Mouse (Mus musculus): ENCODE data around the gene Hoxa1. TPM values are rescaled to one million over a fixed set of nuclear protein-coding genes. Genes with fewer than 3 reads are reported as not detected.
A peak's percentile ranks its signal among the peaks of the same experiment; 100 is the strongest.

Hoxa1 gene
- total and polyA plus RNA-seq, 2 experiments, result 0.18 TPM; not detected in 1

DNA sequence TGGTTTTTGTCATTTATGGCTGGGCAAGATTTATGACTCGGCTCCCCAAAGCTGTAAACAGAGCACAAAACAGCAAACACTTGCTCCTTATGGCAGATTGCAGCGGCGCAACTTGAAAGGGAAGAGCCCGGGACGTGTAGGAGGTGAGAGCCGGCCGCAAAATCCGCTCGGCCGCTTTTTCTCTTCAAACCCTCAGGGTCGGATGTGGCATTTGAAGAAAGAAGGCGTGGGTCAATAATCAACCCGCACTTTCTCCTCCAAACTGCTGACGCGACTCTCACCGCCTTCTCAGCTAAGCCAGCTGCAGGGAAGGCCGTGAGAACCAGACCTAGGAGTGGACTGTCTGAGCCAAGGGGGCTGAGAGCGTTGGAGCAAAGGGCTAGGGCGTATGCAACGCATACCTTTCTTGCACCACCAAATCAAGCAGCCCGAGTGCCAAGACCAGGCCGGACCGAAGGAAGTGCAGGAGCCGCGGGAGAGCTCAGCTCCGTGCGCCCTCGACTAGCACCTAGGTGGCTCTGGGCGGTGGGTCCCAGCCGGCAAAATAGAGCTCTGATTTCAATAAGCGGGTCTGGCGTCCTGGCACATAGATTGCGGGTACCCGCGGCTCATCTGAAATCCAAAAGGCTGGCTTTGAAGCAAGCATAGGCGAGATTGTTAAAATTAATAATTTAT, 19.1 kb upstream of the Hoxa1 start, which contains the start of gene 5730596B20Rik:
5730596B20Rik (plus strand) TSS at position 438 of the 675 bp plus-strand sequence.
- WGBS, result 9% methylated on average over 36 of the region's 36 CpGs
- Histone ChIP-seq H3K4me3 (ENCODE audit: insufficient read depth, low read depth, low read length) (peak within 1 kb of the TSS; percentile 45), H3K27ac (replicated peaks; ENCODE audit: insufficient read depth, low read depth, low read length) (peak within 1 kb of the TSS; percentile 53), H3K36me3 (ENCODE audit: control insufficient read depth, insufficient read depth, low read length) (no peaks in the 10 kb centered on the region), H3K9ac (ENCODE audit: low read depth, low read length) (peak within 1 kb of the TSS; percentile 43), H3K27me3 (ENCODE audit: control insufficient read depth, insufficient read depth, low read length) (peaks cover 8% of the 10 kb centered on the region; the same call in 1 of the 2 replicates), H3K4me1 (ENCODE audit: control insufficient read depth, insufficient read depth, low read length) (no peaks in the 10 kb centered on the region), H3K79me2 (ENCODE audit: control insufficient read depth, insufficient read depth, low read length) (no peaks in the 10 kb centered on the region)
- TF ChIP-seq CTCF (IDR thresholded peaks at IDR 0.05; ENCODE audit: low read depth, low read length) (no peak), POLR2A (IDR thresholded peaks at IDR 0.05; ENCODE audit: extremely low read depth, insufficient read depth, low read length) (no peak)
- no peak for DNase-seq (ENCODE audit: extremely low read depth, low read depth, low spot score)

DNA sequence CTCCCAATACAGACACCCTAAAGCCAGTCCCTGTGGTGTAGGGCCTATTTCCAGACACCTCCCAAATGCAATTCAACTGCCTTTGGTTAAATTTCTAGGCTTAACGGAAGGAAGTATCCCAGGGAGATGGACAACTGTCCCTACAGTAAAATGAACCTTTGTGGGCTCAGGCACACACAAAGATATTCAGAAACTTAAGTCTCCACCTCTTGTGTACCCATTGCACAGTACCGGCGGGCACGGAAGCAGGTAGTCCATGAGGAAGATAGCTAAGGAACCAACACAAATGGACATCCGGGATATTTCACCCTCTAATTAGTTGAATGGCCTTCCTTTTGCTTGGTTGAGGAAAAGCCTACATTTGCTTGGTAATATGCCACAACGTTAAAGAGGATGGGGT, 18.3 kb upstream of the Hoxa1 start:
- H3K9ac ChIP-seq (ENCODE audit: low read depth, low read length), result peak overlapping the region; percentile 31

DNA sequence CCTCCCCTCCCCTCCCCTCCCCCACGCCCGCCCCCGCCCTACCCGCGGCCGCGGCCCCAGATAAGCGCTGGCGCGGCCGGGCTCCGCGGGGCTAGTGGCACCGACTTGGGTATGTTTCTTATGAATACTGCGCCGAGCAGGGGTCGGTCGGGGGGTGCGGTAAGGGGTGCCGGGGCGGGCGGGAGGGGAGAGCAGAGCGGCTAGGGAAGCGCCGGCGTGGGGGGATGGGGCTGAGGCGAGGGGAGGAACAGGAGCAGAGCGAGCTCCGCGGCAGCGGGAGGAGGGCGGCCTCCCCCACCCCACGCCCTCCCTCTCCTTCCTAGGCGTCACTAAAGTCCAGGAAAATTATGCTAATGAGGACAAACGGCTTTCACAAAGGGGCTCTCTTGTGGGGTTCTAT, 17.7 kb upstream of the Hoxa1 start:
- peak overlapping the region; percentile 53 for H3K27ac ChIP-seq (replicated peaks; ENCODE audit: insufficient read depth, low read depth, low read length)
- no peaks in the 10 kb centered on the region for H3K36me3 ChIP-seq (ENCODE audit: control insufficient read depth, insufficient read depth, low read length)
- no peaks in the 10 kb centered on the region for H3K79me2 ChIP-seq (ENCODE audit: control insufficient read depth, insufficient read depth, low read length)
- TF ChIP-seq POLR2A (IDR thresholded peaks at IDR 0.05; ENCODE audit: extremely low read depth, insufficient read depth, low read length) (no peak), CTCF (IDR thresholded peaks at IDR 0.05; ENCODE audit: low read depth, low read length) (no peak)
- DNase-seq (ENCODE audit: extremely low read depth, low read depth, low spot score), result no peak
- peaks cover 8% of the 10 kb centered on the region; the same call in 1 of the 2 replicates for H3K27me3 ChIP-seq (ENCODE audit: control insufficient read depth, insufficient read depth, low read length)
- no peak overlapping the region; the same call in 1 of the 2 replicates for H3K9ac ChIP-seq (ENCODE audit: low read depth, low read length)
- peak overlapping the region; percentile 45 for H3K4me3 ChIP-seq (ENCODE audit: insufficient read depth, low read depth, low read length)
- no peaks in the 10 kb centered on the region for H3K4me1 ChIP-seq (ENCODE audit: control insufficient read depth, insufficient read depth, low read length)
- WGBS, result 6% methylated on average over 25 of the region's 35 CpGs

More for the DNA sequence above, 18.3 kb upstream of the Hoxa1 start:
- Histone ChIP-seq H3K27me3 (ENCODE audit: control insufficient read depth, insufficient read depth, low read length) (peaks cover 8% of the 10 kb centered on the region; the same call in 1 of the 2 replicates), H3K4me1 (ENCODE audit: control insufficient read depth, insufficient read depth, low read length) (no peaks in the 10 kb centered on the region), H3K27ac (replicated peaks; ENCODE audit: insufficient read depth, low read depth, low read length) (peak overlapping the region; percentile 53), H3K36me3 (ENCODE audit: control insufficient read depth, insufficient read depth, low read length) (no peaks in the 10 kb centered on the region), H3K79me2 (ENCODE audit: control insufficient read depth, insufficient read depth, low read length) (no peaks in the 10 kb centered on the region), H3K4me3 (ENCODE audit: insufficient read depth, low read depth, low read length) (peak overlapping the region; percentile 45)
- WGBS, result 11% methylated on average over 6 of the region's 6 CpGs
- DNase-seq (ENCODE audit: extremely low read depth, low read depth, low spot score), result no peak
- TF ChIP-seq CTCF (IDR thresholded peaks at IDR 0.05; ENCODE audit: low read depth, low read length) (no peak), POLR2A (IDR thresholded peaks at IDR 0.05; ENCODE audit: extremely low read depth, insufficient read depth, low read length) (no peak)

DNA sequence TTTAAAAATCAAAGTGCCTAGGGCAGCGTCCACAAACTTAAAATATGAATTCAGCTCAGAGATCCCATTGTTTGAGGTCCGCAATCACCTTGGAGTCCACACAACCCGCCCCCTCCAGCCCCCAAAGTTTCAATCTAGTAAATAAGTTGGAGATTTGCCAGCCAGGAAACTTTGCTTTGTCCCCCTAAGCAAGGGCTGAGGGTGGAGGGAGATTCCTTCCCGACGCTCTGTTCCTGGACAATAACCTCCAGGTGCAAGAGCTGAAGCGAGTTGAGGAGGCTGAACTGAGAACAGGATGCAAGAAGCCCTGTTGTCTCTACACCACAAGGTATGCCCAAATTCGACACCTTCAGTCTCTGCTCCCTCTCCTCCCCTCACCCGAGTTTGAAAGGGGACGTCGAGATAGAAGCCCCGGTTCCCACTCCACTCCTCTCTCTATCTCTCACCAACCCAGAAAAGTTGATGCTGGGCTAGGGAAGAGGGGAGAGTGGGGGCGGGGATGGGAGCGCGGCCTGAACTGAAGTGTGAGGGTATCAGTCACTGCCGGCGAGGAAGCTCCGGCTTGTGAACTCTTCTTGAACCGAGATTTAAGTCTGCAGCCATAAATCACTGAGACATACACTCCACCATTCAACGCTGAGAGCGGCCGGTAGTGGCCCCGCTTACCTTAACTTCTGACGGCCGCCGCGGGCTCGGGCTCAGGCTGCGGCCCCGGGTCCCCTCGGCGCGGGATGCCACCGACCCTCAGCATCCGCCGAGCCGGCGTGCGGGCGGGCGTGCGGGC, 17.0 kb upstream of the Hoxa1 start:
- peak overlapping the region; percentile 49 for H3K4me3 ChIP-seq (ENCODE audit: insufficient read depth, low read depth, low read length)
- no peaks in the 10 kb centered on the region for H3K4me1 ChIP-seq (ENCODE audit: control insufficient read depth, insufficient read depth, low read length)
- H3K79me2 ChIP-seq (ENCODE audit: control insufficient read depth, insufficient read depth, low read length), result no peaks in the 10 kb centered on the region
- TF ChIP-seq POLR2A (IDR thresholded peaks at IDR 0.05; ENCODE audit: extremely low read depth, insufficient read depth, low read length) (no peak), CTCF (IDR thresholded peaks at IDR 0.05; ENCODE audit: low read depth, low read length) (no peak)
- WGBS, result 4% methylated on average over 41 of the region's 41 CpGs
- H3K27ac ChIP-seq (replicated peaks; ENCODE audit: insufficient read depth, low read depth, low read length), result peak overlapping the region; percentile 34; the same call in 1 of the 2 replicates
- no peaks in the 10 kb centered on the region for H3K36me3 ChIP-seq (ENCODE audit: control insufficient read depth, insufficient read depth, low read length)
- peak overlapping the region; percentile 67 for H3K9ac ChIP-seq (ENCODE audit: low read depth, low read length)
- DNase-seq (ENCODE audit: extremely low read depth, low read depth, low spot score), result no peak
- peaks cover 8% of the 10 kb centered on the region; the same call in 1 of the 2 replicates for H3K27me3 ChIP-seq (ENCODE audit: control insufficient read depth, insufficient read depth, low read length)

DNA sequence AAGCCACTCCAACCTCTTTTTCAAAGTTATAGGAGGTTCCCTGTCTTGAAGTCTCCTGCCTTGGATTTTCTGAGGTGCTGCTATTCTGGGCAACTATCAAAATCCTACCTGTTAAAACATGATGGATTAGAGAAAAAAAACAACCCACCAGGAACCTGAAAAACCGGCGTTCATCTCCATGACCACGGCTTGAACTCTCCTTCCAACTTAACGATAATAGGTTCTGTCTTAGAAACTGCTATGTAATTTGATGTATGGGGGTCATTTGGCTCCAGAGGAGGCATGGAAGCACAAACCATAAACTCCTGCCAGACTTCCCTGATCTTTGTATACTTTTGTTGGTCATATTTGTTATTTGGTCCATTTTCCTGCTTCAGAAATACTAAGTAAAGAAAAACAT, 15.5 kb upstream of the Hoxa1 start:
- H3K4me1 ChIP-seq (ENCODE audit: control insufficient read depth, insufficient read depth, low read length), result no peaks in the 10 kb centered on the region
- DNase-seq (ENCODE audit: extremely low read depth, low read depth, low spot score), result no peak
- H3K36me3 ChIP-seq (ENCODE audit: control insufficient read depth, insufficient read depth, low read length), result no peaks in the 10 kb centered on the region
- peaks cover 8% of the 10 kb centered on the region; the same call in 1 of the 2 replicates for H3K27me3 ChIP-seq (ENCODE audit: control insufficient read depth, insufficient read depth, low read length)
- no peak overlapping the region for H3K4me3 ChIP-seq (ENCODE audit: insufficient read depth, low read depth, low read length)
- 19% methylated on average over 4 of the region's 4 CpGs for WGBS
- H3K9ac ChIP-seq (ENCODE audit: low read depth, low read length), result no peak overlapping the region
- H3K27ac ChIP-seq (replicated peaks; ENCODE audit: insufficient read depth, low read depth, low read length), result no peak overlapping the region
- no peaks in the 10 kb centered on the region for H3K79me2 ChIP-seq (ENCODE audit: control insufficient read depth, insufficient read depth, low read length)
- no peak for TF ChIP-seq CTCF (IDR thresholded peaks at IDR 0.05; ENCODE audit: low read depth, low read length)
- TF ChIP-seq POLR2A (IDR thresholded peaks at IDR 0.05; ENCODE audit: extremely low read depth, insufficient read depth, low read length), result no peak

All from liver, adult 2 months (tissue).